Mouse (Mus musculus) ovary, postnatal 36 days (tissue): Measurements from ENCODE around the gene Armc10.
"Not testable (repeated sequence)": the region's sequence is repeated elsewhere in the genome, so short reads cannot be mapped to it uniquely, and the experiment has no call there.

Experiments
- DNase-seq: peaks from one replicate; pipeline ENCODE4 v3.0.0; 2022; ENCODE audit warnings: low spot score, mixed read lengths

The Armc10 gene

GRCm38 (mm10) chr5:21702873-21703475 is 57.4 kb downstream of the Armc10 start:
- DNase-seq: no peak

- DNase-seq: no peak
These were observed 58.1 kb downstream of the Armc10 start for GRCm38 (mm10) chr5:21703708-21704107.

- DNase-seq: no peak
These were observed 60.9 kb downstream of the Armc10 start for GRCm38 (mm10) chr5:21706546-21706945.

GRCm38 (mm10) chr5:21708011-21708410 is 62.4 kb downstream of the Armc10 start:
- not testable (repeated sequence) for DNase-seq
